Mouse (Mus musculus) cerebellum, postnatal 10 days (tissue): Measurements from ENCODE around the gene Gm19345.

Source experiments
- DNase-seq, 2 experiments: peaks; one replicate each; pipeline ENCODE4 v3.0.0; 2021; ENCODE audit warnings: mixed read lengths in 2 of 2

The Gm19345 gene

DNA sequence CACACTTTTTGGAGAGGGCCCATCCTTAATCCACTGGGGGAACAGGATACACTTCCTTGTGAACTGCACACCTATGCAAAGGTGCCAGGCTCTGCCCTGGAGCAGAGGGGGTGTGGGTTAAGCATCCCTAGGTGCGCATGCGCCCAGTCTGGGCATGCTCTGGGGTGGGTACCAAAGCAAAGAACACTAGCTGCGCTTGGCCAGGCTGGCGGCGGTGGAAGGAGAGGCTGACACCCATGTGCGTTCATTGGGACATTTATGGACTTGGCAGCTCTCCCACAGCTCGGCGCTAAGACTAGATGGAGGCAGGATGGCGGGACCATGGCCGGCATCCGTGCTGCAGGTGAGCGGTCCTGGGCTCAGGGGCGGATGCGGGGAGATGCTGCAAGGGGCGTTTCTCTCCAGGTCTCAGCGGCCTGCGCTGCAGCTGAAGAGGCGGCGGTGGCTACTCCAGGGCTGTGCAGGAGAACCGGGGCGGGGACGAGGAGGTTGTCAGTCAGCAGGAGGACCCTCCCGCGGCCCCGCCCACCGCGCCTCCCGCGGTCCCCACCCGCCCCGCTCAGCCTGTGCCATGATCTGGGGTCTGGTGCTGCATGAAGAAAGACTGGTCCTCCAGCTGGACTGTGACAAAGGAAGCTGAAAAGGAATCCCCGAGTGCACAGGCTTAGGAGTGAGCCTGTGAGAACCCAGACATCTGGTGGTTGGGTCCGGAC, at the start of gene Gm19345:
TSS of gene Gm19345 (plus strand) at position 146 of the 713 bp plus-strand sequence.
- DNase-seq = peak; percentile 17 to 43

DNA sequence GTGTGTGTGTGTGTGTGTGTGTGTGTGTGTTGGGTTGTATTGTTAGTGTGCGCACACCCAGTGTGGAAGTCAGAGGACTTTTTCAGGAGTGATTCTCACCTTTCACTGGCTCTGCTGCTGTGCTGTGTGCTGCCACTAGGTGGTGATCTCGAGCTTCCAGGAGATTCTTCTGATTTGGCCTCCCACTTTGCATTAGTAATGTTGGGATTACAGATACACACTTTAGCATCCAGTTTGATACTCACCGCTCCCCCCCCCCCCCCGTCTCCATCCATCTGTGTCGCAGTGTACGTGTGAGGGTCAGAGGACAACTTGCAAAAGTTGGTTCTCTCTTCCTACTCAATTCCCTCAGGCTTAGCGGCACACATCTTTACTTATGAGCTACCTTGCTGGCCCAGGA, 48.8 kb upstream of the Gm19345 start:
- DNase-seq = peak; percentile 80 to 85

DNA sequence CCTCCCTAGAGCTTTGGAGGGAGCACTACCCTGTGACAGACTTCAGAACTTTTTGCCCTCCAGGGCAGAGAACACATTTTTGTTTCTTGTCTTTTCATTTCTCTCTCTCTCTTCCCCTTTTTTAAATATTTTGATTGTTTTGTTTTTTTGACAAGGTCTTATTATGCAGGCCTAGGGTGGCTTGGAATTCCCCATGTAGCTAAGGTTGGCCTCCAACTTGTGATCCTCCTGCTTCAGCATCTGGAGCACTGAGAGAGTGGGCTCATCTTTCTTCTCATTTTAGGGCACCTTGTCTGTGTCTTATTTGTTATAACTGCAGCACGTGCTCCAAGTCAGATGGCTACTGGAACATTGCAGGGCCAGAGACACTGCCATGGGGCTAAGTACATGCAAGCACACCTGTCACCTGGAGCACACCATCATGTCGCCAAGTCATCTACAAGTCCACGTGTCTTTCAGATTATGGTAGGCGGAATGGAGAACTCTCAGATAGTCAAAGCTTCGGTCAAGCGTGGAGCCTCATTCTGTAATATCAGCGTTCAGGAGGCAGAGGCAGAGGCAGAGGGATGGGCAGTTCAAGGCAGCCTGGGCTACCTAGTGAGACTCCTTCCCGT, 45.3 kb upstream of the Gm19345 start:
- DNase-seq = no peak

DNA sequence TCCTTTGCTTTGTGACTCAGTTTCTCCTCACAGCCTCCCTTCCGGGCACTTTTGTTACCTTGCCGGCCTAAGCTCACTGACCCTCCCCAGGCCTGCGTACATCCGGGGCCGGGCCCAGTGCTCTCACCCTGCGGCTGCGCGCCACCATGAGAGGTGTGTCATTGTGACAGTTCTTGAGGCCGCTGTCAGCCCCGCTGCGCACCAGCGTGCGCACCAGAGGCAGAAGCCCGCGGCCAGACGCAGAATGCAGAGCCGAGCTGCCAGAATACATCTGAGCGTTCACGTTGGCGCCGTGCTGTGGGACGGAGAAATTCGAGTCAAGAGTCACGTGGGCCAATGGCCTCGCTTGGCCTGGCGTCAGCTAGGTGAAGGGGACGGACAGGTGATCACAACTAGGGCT, 42.4 kb upstream of the Gm19345 start:
- DNase-seq = peak; percentile 26 to 30

DNA sequence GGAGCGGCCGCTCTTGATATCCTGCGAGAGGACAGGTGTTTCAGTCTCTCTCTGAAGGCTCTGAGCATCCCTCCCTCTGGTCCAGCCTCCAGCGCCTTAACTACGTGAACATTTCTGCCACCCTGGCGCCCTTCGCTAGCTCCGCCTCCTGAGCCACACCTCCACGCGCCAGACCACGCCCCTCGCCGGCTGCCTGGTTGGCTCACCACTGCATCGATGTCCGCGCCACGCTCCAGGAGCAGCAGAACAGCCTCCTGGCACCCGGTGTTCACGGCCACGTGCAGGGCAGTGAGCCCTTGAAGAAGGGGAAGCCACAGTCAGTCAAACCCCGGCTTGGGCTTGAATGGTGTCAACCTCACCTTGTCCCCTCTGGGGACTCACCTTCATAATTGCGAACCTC, 40.7 kb upstream of the Gm19345 start:
- peak; percentile 75 to 80 for DNase-seq

DNA sequence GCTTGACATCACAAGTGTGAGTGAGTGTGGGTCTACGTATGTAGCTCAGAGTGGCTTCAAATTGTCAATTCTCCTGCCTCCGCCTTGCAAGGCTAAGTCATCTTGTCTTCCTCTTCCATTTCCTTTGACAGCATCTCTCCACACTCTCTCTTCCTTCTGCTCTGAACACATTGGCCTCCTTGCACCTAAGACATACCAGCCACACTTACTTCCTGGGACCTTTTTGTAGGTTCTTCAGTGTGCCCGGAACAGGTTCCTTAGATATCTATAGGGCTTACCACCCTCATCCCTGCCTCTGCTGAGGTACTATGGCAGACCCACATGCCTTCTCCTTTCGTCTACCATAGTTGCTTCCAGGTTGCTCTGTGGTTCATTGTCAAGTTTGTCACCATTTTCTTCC, 38.6 kb upstream of the Gm19345 start:
- no peak for DNase-seq

DNA sequence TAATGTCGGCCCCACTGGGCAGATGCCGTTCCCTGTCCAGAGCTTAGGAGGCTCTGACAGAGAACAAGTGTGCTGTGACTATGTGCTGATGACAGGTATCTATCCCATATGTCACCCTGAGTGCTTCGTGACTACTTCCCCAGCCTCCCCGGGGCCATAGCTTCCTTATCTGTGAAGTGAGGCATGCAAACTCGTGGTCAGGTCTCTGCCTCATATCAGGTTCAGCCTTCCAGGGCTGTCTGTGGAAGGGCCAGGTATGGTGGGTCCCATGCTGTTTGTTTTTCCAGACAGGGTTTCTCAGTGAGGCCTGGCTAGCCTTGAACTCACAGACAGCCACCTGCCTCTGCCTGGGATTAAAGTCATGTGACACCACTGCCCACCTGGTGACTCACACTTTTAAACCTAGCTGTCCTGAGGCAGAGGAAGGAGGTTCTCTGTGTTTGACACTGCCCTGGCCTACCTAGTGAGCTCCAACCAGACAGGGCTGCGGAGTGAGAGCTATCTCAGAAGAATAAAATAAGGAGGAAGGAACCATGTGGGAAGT, 38.2 kb upstream of the Gm19345 start:
- no peak for DNase-seq

DNA sequence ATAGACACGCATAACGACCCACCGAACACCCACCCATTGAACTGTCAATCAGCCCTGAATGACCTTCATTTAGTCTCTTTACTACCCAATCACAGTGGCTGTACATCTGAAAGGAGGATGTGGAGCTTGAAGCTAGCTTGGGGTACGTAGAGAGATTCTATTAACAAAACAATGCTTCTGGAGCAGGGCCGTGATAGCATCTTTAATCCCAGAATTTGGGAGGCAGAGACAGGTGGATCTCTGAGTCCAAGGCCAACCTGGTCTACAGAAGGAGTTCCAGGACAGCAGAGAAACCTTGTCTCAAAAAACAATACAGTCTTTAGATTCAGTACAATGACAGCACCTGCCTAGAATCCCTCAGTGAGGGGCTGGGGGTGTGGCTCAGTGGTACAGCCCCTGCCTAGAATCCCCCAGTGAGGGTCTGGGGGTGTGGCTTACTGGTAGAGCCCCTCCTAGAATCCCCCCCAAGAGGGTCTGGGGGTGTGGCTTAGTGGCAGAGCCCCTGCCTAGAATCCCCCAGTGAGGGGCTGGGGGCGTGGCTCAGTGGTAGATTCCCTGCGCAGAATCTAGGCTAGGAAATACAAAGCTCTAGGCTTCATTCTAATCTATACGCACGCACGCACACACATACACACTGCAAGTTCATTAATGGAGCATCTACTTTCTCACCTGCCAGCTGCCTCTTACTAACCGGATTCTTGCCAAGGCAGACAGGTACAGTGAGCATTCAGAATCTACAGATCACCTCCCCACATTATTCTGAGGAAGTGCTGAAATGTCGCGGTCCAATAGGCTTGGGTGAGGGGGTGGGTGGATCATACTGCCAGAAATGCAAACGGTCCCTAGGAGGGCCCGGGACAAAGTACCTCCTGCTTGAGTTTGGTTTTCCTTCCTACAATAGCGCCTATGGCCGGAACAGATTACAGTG, 36.2 kb upstream of the Gm19345 start:
- no peak for DNase-seq

DNA sequence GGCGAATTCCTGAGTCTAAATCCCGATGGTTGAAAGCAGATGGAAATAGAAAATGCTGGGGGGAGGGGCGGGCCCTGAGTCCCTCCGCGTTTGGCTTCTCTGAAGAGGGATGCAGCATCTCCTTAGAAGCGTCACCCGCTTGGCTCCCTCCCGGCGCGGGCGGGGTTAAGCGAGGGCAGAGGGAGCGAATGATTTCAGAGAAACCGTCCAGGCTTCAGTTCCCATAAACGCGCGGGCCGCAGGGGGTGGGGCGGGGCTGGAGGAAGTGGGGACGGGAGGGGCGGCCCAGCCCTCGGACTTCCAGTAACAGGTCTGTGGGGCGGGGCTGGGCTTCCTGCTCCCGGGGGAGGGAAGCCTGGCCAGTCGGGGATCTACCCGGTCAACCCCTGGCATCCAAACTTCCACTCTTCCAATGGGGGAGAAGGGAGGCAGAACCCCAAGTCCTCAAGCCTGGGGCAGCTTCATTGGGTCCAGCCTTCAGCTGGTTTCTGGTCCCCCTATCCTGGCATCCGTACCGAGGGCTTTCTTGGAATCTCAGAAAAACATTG, 35.5 kb upstream of the Gm19345 start:
- peak; percentile 69 to 76 for DNase-seq

DNA sequence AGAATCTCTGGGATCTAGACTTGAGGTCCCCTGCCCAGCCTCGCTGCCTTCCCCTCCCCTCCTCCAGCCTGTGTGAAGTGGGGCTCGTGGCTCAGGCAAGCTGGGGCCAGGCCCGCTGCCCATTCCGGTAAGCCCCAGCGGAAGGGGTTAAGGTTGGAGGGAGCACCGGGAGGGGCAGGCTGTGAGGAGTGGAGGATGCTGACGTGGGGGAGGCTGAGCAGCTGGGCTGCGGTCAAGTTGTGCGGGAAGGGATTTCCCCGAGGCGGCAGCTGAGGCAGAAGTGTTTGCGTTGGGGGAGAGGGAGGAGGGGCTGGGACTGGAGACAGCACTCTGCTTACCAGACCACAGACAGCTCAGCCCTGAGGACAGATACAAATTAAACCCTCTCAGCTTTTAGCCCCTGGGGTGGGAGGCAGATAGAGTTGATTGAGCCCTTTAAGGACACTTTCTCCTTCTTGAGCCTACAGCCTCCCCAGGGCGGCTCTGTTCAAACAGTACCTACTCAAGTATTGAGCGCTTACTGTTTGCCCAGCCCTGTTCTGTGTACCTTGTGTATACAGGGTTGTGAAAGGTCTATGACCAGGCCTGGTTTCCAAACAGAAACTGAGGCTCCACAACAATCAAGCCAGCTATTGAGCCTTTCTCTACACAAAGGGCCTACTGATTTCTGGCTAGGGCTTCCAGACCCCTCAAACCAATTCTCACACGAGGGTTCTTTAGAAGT, 34.3 kb upstream of the Gm19345 start:
- DNase-seq = no peak

DNA sequence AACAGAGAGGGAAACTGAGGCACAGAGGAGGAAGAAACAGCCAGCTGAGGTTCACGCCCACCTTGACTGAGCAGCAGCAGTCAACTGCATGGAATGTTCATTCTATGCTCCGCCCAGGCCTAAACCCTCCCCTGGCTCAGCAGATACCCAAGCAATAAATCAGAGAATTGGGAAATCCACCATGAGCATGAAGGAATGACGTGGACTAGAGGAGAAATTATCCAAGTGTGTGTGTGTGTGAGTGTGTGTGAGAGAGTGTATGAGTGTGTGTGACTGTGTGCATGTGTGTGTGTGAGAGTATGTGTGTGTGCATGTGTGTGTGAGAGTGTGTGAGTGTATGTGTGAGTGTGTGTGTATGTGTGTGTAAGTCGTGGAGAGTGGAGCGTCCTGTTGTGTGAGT, 33.4 kb upstream of the Gm19345 start:
- DNase-seq = no peak

DNA sequence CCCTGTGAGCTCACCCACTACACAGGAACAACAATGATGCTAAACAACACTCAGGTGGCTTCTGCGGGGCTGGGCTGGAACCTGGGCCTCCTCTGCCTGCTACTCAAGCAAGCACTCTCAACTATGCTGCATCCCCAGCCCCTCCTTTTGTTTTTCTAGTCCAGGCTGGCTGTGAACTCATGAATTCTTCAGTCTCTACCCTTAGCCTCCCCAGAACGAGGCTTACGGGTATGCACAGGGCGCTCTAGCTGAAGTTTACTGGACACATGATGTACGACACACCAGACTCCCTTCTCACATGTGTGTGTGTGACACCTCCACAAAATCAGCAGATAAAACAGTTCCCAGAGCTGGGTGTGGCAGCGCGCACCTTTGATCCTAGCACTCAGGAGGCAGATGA, 32.9 kb upstream of the Gm19345 start:
- no peak for DNase-seq

DNA sequence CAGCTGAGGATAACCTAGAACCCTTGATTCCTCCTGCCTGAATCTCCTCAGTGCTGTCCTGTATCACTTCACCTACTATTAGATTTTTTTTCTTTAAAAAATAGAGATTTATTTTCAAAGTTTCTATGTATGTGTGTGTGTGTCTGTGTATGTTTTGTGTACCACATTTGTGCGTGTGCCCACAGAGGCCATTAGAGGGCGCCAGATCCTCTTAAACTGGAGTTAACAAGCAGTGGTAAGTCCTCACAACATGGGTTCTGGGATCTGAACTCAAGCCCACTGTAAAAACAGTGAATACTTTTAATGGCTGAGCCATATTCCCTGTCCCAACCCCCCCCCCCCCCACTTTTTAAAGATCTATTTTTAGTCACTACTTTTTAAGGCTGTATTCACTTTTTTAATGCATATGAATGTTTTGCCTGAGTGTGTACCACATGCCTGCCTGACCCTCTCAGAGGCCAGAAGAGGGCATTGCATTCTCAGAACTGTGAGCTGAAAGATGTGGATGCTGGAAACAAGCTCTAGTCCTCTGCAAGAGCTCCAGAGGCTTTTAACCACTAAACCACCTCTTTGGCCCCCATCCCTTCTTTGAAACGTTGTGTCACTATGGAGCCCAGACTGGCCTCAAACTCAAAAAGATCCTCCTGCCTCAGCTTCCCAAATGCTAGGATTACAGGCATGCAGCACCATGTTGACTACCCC, 31.3 kb upstream of the Gm19345 start:
- DNase-seq = no peak

DNA sequence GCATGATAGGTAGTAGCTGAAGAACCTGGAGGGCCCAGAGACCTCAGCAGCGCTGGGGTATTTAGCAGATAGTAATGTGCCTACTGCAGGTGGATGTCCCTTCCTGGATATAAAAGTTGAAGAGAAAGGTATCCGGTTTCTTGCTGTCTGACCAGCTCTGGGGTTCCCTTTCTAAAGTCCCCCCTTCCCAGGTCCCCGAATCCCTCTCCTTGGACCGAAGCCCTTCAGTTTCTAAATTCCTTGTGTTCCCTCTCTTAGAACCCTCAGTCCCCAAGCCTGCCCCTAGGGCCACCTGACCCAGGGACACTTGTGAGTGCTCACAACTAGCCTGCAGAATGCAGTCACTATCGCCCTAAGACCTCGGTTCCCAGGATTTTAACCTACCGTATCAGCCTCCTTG, 30.2 kb upstream of the Gm19345 start:
- no peak for DNase-seq

DNA sequence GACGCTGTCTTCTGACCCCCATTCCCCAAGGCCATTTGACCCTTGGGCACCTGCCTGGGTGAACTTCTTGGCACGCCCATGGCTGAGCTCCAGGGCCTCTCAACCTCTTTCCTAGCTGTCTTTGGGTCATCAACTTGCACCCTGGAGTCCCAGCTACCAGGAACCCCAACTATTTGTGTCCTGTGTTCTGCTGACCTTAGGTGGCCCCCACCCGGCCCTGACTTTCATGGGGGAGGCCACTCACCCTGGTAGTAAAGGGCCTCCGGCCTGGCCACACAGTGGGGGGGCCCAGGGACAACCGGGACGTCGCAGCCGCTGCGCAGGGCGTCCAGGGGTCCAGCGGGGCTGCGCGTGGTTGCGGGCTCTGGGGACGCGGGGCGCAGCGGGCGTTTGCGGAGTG, 29.6 kb upstream of the Gm19345 start:
- no peak for DNase-seq

DNA sequence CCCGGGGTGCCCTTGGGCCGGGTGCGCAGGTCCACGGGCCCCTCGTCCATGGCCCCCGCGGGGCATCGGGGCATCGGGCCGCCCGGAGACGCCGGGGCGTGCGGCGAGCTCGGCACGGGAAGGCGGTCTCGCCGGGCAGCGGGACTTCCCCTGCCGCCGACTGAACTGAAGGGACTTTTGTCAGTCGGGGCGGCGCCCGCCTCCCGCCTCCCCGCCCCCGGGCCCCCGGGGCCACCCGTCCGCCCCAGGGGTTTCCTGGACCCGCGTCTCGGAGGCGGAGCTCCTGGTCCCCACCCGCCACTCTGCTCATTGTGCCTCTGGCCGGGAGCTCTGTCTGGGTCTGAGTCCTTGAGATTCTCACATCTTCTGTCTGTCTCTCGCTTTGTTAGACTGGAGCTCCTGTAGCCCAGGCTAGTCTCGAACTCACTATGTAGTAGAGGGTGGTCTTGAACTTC, 29.2 kb upstream of the Gm19345 start, which contains the start of gene Bcl3:
TSS of gene Bcl3 (minus strand) at position 167 of the 455 bp plus-strand sequence.
- DNase-seq = no peak

DNA sequence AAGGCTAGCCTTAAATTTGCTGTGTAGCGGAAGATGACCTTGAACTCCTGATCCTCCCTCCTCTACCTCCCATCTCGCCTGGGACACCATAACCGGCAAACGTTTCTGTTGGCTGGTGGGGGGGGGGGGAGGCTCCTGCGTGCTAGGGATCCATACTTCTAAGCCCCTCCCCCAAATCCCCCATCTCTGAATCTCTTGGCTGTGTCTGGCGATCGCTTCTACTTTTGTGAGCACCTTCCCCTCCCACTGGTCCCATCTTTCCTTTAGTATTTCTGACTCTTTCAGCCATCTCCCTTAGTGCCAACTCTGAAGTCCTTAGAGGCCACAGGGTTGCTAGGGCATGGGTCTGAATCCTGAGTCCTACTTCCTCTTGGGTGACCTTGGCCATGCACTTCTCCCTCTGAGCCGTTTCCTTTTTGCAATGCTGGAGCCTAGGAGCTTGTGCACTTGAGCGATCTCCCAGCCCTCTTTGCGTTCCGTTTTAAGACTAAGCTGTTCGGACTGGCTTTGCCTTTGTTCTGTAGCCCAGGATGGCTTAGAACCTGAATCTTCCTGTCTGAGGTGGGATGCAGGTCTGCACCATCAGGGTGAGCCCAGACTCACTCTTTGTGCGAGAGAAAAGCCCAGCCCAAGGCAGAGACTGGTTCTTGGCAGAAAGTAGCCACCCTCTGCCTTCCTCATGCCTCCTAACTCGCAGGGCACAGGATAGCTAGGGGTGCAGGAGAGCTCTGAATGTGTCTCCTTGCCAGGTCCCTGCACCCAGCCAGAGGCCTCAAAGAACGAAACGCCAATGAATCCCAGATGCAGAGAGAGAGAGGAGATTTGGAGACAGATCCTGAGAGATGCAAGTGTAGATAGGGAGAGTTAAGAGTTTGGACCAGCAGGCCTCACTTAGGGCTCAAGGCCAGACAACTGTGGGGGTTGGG, 28.3 kb upstream of the Gm19345 start:
- no peak for DNase-seq

DNA sequence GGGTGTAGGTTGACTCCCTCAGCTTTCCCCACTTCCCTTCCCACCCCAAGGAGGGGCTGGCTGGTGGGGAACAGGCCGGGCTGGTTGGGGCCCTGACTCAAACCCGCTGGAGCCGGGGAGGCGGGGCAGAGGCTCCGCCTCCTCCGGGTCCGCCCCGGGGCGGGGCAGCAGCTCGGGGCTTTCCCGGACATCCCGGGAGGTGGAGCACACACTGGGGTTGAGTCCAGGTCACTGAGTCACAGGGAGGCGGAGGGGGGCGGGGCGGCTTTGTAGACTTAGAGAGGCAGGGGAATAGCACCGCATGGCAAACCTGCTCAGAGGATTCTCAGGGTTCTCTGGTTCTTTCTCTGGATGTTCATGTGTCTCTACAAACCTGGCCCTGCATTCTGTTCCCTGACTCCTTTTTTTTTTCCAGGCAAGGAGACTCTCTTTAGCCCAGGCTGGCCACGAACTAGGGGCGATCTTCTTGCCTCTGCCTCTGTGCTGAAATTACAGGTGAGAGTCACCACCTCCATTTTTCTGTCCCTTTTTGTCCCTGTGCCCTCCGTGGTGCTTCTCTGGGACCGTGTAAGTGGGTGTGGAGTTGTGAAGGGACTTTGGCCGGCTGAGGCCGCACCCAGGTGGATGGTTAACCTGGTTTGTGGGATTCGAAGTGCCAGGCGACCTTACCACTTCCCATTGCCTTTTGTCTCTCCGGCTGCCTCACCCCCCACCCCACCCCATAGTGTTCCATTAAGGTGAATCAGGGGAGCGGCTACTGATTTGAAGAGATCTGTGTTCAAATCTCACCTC, 27.4 kb upstream of the Gm19345 start:
- peak; percentile 48 to 59 for DNase-seq

DNA sequence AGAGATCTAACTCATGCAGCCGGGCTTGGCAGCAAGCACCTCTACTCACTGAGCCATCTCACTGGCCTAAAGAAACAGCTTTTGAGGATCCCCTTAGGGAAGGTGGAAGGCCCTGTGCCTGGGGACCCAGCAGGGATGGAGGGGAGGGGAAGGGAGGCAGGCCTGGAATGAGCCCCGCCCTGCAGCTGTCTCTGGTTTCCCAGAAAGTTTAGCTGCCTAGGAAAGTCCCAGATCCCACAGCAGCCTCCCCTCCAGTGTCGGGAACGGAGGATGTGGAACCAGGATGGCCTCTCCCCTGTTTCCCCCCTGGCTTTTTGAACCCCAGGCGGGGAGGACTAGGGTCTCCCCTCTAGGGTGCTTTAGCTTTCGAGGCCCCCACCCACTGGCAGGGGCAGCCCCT, 25.0 kb upstream of the Gm19345 start:
- DNase-seq = no peak
